Mouse (Mus musculus) neural tube, embryonic 13.5 days (tissue): Measurements from ENCODE around the gene Grik5. TPM values are rescaled to one million over a fixed set of nuclear protein-coding genes. Genes with fewer than 3 reads are reported as not detected.

Source experiments
- ATAC-seq: fragments of 200-750 bp; cut with Nextera tagmentation; 2 replicates; pipeline ENCODE4 v1.8.0; 2017; ENCODE audit warnings: low read depth, mild to moderate bottlenecking, moderate TSS enrichment, moderate library complexity
- H3K27ac ChIP-seq: fragments of 300-500 bp; sonication (generic); replicated peaks from 2 replicates; pipeline ENCODE4 v1.5.1; 2015; ENCODE audit warnings: moderate library complexity, mild to moderate bottlenecking, inconsistent platforms
- H3K27me3 ChIP-seq: fragments of 300-500 bp; sonication (generic); 2 replicates; pipeline ENCODE4 v1.6.1; 2015; ENCODE audit warnings: mild to moderate bottlenecking, inconsistent platforms
- H3K36me3 ChIP-seq: fragments of 300-500 bp; sonication (generic); 2 replicates; pipeline ENCODE4 v1.6.1; 2015; ENCODE audit warnings: mild to moderate bottlenecking, inconsistent platforms
- H3K4me1 ChIP-seq: fragments of 300-500 bp; sonication (generic); replicated peaks from 2 replicates; pipeline ENCODE4 v1.6.1; 2015; ENCODE audit warnings: inconsistent platforms
- H3K4me2 ChIP-seq: fragments of 300-500 bp; sonication (generic); 2 replicates; pipeline ENCODE4 v1.6.1; 2015; ENCODE audit warnings: inconsistent platforms, mild to moderate bottlenecking, moderate library complexity
- H3K4me3 ChIP-seq: fragments of 300-500 bp; sonication (generic); 2 replicates; pipeline ENCODE4 v1.5.1; 2015; ENCODE audit warnings: mild to moderate bottlenecking, inconsistent platforms
- H3K9ac ChIP-seq: fragments of 300-500 bp; sonication (generic); 2 replicates; pipeline ENCODE4 v1.6.1; 2015; ENCODE audit warnings: moderate library complexity, mild to moderate bottlenecking, inconsistent platforms
- H3K9me3 ChIP-seq: fragments of 300-500 bp; sonication (generic); 2 replicates; pipeline ENCODE4 v1.6.1; 2016; ENCODE audit warnings: inconsistent platforms
- WGBS: fragments of 180-500 bp; shearing (Covaris S2); methylation state at CpG from one replicate; pipeline ENCODE4 v1.1.7; 2015; 5-methylcytosine and 5-hydroxymethylcytosine counted together
- polyA plus RNA-seq: library from polyadenylated mRNA; unstranded; fragments of >200 nt; fragmentation: Nextera tagmentation; extraction: Ambion mirVana; gene quantifications from 2 replicates; pipeline ENCODE4 v1.2.1, GENCODE M21; 2015

Gene Grik5
- polyA plus RNA-seq, 1 experiment from 2014 or later: 15.3 TPM

- Histone ChIP-seq H3K27ac (peak overlapping the region; percentile 97), H3K9me3 (no peaks in the 10 kb centered on the region), H3K4me2 (peak overlapping the region; percentile 86), H3K27me3 (no peaks in the 10 kb centered on the region), H3K4me1 (peaks cover 52% of the 10 kb centered on the region), H3K9ac (peak overlapping the region; percentile 97), H3K36me3 (peaks cover 28% of the 10 kb centered on the region), H3K4me3 (peak overlapping the region; percentile 87)
- peak; percentile 95 for ATAC-seq
- under 1% methylated on average over 56 of the region's 56 CpGs for WGBS
These were observed 4.7 kb upstream of the Grik5 start for GRCm38 (mm10) chr7:25076663-25077413.

GRCm38 (mm10) chr7:25076296-25076662, 4.1 kb upstream of the Grik5 start:
- Histone ChIP-seq H3K4me2 (peak overlapping the region; percentile 60), H3K27me3 (no peaks in the 10 kb centered on the region), H3K9ac (peak overlapping the region; percentile 71), H3K4me3 (peak overlapping the region; percentile 87), H3K36me3 (peaks cover 22% of the 10 kb centered on the region), H3K4me1 (peaks cover 57% of the 10 kb centered on the region), H3K27ac (peak overlapping the region; percentile 93), H3K9me3 (no peaks in the 10 kb centered on the region)
- no peak for ATAC-seq
- WGBS: 24% methylated on average over 7 of the region's 7 CpGs

GRCm38 (mm10) chr7:25073924-25074323, 1.8 kb upstream of the Grik5 start:
- peaks cover 73% of the 10 kb centered on the region for H3K4me1 ChIP-seq
- H3K9ac ChIP-seq: 0 out of 2 replicates have a peak overlapping the region, but pooled peaks have one; percentile 92
- no peaks in the 10 kb centered on the region for H3K27me3 ChIP-seq
- WGBS: 87% methylated on average over 8 of the region's 8 CpGs
- H3K4me2 ChIP-seq: no peak overlapping the region
- no peaks in the 10 kb centered on the region for H3K9me3 ChIP-seq
- H3K4me3 ChIP-seq: no peak overlapping the region
- peak overlapping the region; percentile 94 for H3K27ac ChIP-seq
- ATAC-seq: no peak
- no peaks in the 10 kb centered on the region for H3K36me3 ChIP-seq

- no peaks in the 10 kb centered on the region for H3K9me3 ChIP-seq
- no peaks in the 10 kb centered on the region for H3K27me3 ChIP-seq
- peak overlapping the region; percentile 94 for H3K27ac ChIP-seq
- peaks cover 73% of the 10 kb centered on the region for H3K4me1 ChIP-seq
- peaks cover 7% of the 10 kb centered on the region for H3K36me3 ChIP-seq
- H3K9ac ChIP-seq: peak overlapping the region; percentile 92
- peak; percentile 12 for ATAC-seq
- peak overlapping the region; percentile 92 for H3K4me2 ChIP-seq
- peak overlapping the region; percentile 80 for H3K4me3 ChIP-seq
- 1% methylated on average over 16 of the region's 33 CpGs for WGBS
These were observed 707 bp upstream of the Grik5 start for GRCm38 (mm10) chr7:25072716-25073390.

- H3K4me1 ChIP-seq: peaks cover 52% of the 10 kb centered on the region
- H3K4me2 ChIP-seq: peak overlapping the region; percentile 92
- 0 out of 2 replicates have a peak, but pooled peaks have one; percentile 10 for ATAC-seq
- H3K27me3 ChIP-seq: no peaks in the 10 kb centered on the region
- WGBS: 30% methylated on average over 2 of the region's 2 CpGs
- H3K9me3 ChIP-seq: no peaks in the 10 kb centered on the region
- H3K4me3 ChIP-seq: 0 out of 2 replicates have a peak overlapping the region, but pooled peaks have one; percentile 0
- H3K27ac ChIP-seq: no peak overlapping the region
- H3K9ac ChIP-seq: no peak overlapping the region
- peaks cover 47% of the 10 kb centered on the region for H3K36me3 ChIP-seq
These were observed 3.4 kb downstream of the Grik5 start for GRCm38 (mm10) chr7:25068724-25069123.

GRCm38 (mm10) chr7:25067909-25068656, 4.1 kb downstream of the Grik5 start:
- Histone ChIP-seq H3K4me2 (peak overlapping the region; percentile 92), H3K27ac (no peak overlapping the region), H3K9me3 (no peaks in the 10 kb centered on the region), H3K27me3 (no peaks in the 10 kb centered on the region), H3K36me3 (peaks cover 53% of the 10 kb centered on the region), H3K4me1 (peaks cover 46% of the 10 kb centered on the region), H3K4me3 (0 out of 2 replicates have a peak overlapping the region, but pooled peaks have one; percentile 0), H3K9ac (peak overlapping the region; percentile 32; the same call in 1 of the 2 replicates)
- ATAC-seq: no peak
- 74% methylated on average over 22 of the region's 22 CpGs for WGBS

- Histone ChIP-seq H3K4me1 (peaks cover 45% of the 10 kb centered on the region), H3K36me3 (peaks cover 61% of the 10 kb centered on the region), H3K4me2 (no peak overlapping the region), H3K27me3 (no peaks in the 10 kb centered on the region), H3K9me3 (no peaks in the 10 kb centered on the region), H3K4me3 (no peak overlapping the region), H3K27ac (no peak overlapping the region), H3K9ac (no peak overlapping the region)
- WGBS: 88% methylated on average over 7 of the region's 7 CpGs
- ATAC-seq: no peak
These were observed 4.8 kb downstream of the Grik5 start for GRCm38 (mm10) chr7:25067338-25067737.

- Histone ChIP-seq H3K4me3 (no peak overlapping the region), H3K27ac (no peak overlapping the region), H3K27me3 (no peaks in the 10 kb centered on the region), H3K9me3 (no peaks in the 10 kb centered on the region), H3K4me2 (no peak overlapping the region), H3K36me3 (peaks cover 95% of the 10 kb centered on the region), H3K4me1 (peaks cover 13% of the 10 kb centered on the region), H3K9ac (no peak overlapping the region)
- ATAC-seq: no peak
- WGBS: 91% methylated on average over 8 of the region's 8 CpGs
These were observed 8.2 kb downstream of the Grik5 start for GRCm38 (mm10) chr7:25063900-25064299.

- Histone ChIP-seq H3K9me3 (no peaks in the 10 kb centered on the region), H3K4me1 (peaks cover 8% of the 10 kb centered on the region)
- 94% methylated on average over 6 of the region's 6 CpGs for WGBS
These were observed 8.8 kb downstream of the Grik5 start for GRCm38 (mm10) chr7:25063346-25063745.

GRCm38 (mm10) chr7:25058836-25059235, 13.3 kb downstream of the Grik5 start:
- Histone ChIP-seq H3K4me2 (no peak overlapping the region), H3K36me3 (peaks cover 99% of the 10 kb centered on the region), H3K9ac (no peak overlapping the region), H3K27ac (no peak overlapping the region), H3K4me1 (no peaks in the 10 kb centered on the region), H3K4me3 (no peak overlapping the region), H3K9me3 (no peaks in the 10 kb centered on the region), H3K27me3 (no peaks in the 10 kb centered on the region)
- 87% methylated on average over 14 of the region's 14 CpGs for WGBS
- ATAC-seq: no peak

More at GRCm38 (mm10) chr7:25063346-25063745, 8.8 kb downstream of the Grik5 start:
- H3K36me3 ChIP-seq: peaks cover 98% of the 10 kb centered on the region
- no peak overlapping the region for H3K9ac ChIP-seq
- no peak overlapping the region for H3K4me2 ChIP-seq
- no peak overlapping the region for H3K4me3 ChIP-seq
- H3K27me3 ChIP-seq: no peaks in the 10 kb centered on the region
- ATAC-seq: no peak
- H3K27ac ChIP-seq: no peak overlapping the region

GRCm38 (mm10) chr7:25058394-25058793, 13.8 kb downstream of the Grik5 start:
- ATAC-seq: no peak
- Histone ChIP-seq H3K27ac (no peak overlapping the region), H3K9ac (no peak overlapping the region), H3K27me3 (no peaks in the 10 kb centered on the region), H3K4me3 (no peak overlapping the region), H3K4me2 (no peak overlapping the region), H3K9me3 (no peaks in the 10 kb centered on the region), H3K36me3 (peaks cover 99% of the 10 kb centered on the region), H3K4me1 (no peaks in the 10 kb centered on the region)
- 90% methylated on average over 8 of the region's 8 CpGs for WGBS

- no peak overlapping the region for H3K4me2 ChIP-seq
- 94% methylated on average over 5 of the region's 5 CpGs for WGBS
- peaks cover 99% of the 10 kb centered on the region for H3K36me3 ChIP-seq
- H3K4me1 ChIP-seq: no peaks in the 10 kb centered on the region
- H3K27ac ChIP-seq: no peak overlapping the region
- H3K27me3 ChIP-seq: no peaks in the 10 kb centered on the region
- no peaks in the 10 kb centered on the region for H3K9me3 ChIP-seq
- ATAC-seq: no peak
- no peak overlapping the region for H3K4me3 ChIP-seq
- no peak overlapping the region for H3K9ac ChIP-seq
These were observed 14.3 kb downstream of the Grik5 start for GRCm38 (mm10) chr7:25057888-25058287.
